Mouse (Mus musculus) kidney, postnatal 0 days (tissue): ENCODE data around the gene Slc34a1. TPM values are rescaled to one million over a fixed set of nuclear protein-coding genes. Genes with fewer than 3 reads are reported as not detected.

ENCODE experiments used
- ATAC-seq: fragments of 200-750 bp; cut with Nextera tagmentation; replicated peaks from 2 replicates; pipeline ENCODE4 v1.8.0; 2017; ENCODE audit warnings: low read depth, moderate number of reproducible peaks, moderate TSS enrichment, moderate library complexity; ENCODE audit not compliant: low FRiP score
- DNase-seq: peaks from one replicate; pipeline ENCODE4 v3.0.0-alpha.2; 2016; ENCODE audit warnings: low spot score
- H3K27ac ChIP-seq: fragments of 300-500 bp; sonication (generic); 2 replicates; pipeline ENCODE4 v1.5.1; 2014; ENCODE audit warnings: mild to moderate bottlenecking
- H3K27me3 ChIP-seq: fragments of 300-500 bp; sonication (generic); 2 replicates; pipeline ENCODE4 v1.6.1; 2014; ENCODE audit warnings: low read length, mixed read lengths; ENCODE audit not compliant: insufficient read depth
- H3K36me3 ChIP-seq: fragments of 300-500 bp; sonication (generic); 2 replicates; pipeline ENCODE4 v1.6.1; 2014; ENCODE audit warnings: low read length, mixed read lengths; ENCODE audit not compliant: insufficient read depth
- H3K4me1 ChIP-seq: fragments of 300-500 bp; sonication (generic); replicated peaks from 2 replicates; pipeline ENCODE4 v1.6.1; 2014; ENCODE audit warnings: antibody characterized with exemption, low read length, mixed read lengths; ENCODE audit not compliant: insufficient read depth
- H3K4me2 ChIP-seq: fragments of 300-500 bp; sonication (generic); 2 replicates; pipeline ENCODE4 v1.6.1; 2014; ENCODE audit warnings: mild to moderate bottlenecking, low read length, moderate library complexity, mixed read lengths
- H3K4me3 ChIP-seq: fragments of 300-500 bp; sonication (generic); replicated peaks from 2 replicates; pipeline ENCODE4 v1.5.1; 2014; ENCODE audit warnings: low read depth, low read length
- H3K9ac ChIP-seq: fragments of 300-500 bp; sonication (generic); 2 replicates; pipeline ENCODE4 v1.6.1; 2014; ENCODE audit warnings: low read depth, low read length
- H3K9me3 ChIP-seq: fragments of 300-500 bp; sonication (generic); replicated peaks from 2 replicates; pipeline ENCODE4 v1.6.1; 2016; ENCODE audit warnings: low read length, inconsistent platforms, mixed read lengths
- CTCF ChIP-seq: IDR thresholded peaks from 2 replicates; pipeline ENCODE4 v1.5.1; 2016; ENCODE audit warnings: antibody characterized with exemption, low read depth, mild to moderate bottlenecking, moderate library complexity
- WGBS: fragments of 180-500 bp; shearing (Covaris S2); extraction: QIAGEN DNeasy Blood & Tissue Kit; methylation state at CpG from one replicate; pipeline ENCODE4 v1.1.7; 2014; 5-methylcytosine and 5-hydroxymethylcytosine counted together
- polyA plus RNA-seq: library from polyadenylated mRNA; unstranded; fragments of >200 nt; fragmentation: Nextera tagmentation; extraction: Ambion mirVana; gene quantifications from 2 replicates; pipeline ENCODE4 v1.2.1, GENCODE M21; 2015

Slc34a1 gene
- polyA plus RNA-seq, result 344 and 465 TPM in 2 replicates

- H3K4me3 ChIP-seq, result no peak within 1 kb of the TSS
- H3K4me1 ChIP-seq, result no peaks in the 10 kb centered on the region
- WGBS, result 74% methylated on average over 1 of the region's 1 CpGs
- H3K27ac ChIP-seq, result 0 out of 2 replicates have a peak within 1 kb of the TSS, but pooled peaks have one; percentile 19
- ATAC-seq, result no peak
- no peak within 1 kb of the TSS for H3K4me2 ChIP-seq
- no peak for DNase-seq
- H3K27me3 ChIP-seq, result no peaks in the 10 kb centered on the region
- H3K9ac ChIP-seq, result no peak within 1 kb of the TSS
- H3K36me3 ChIP-seq, result no peaks in the 10 kb centered on the region
- no peaks in the 10 kb centered on the region for H3K9me3 ChIP-seq
- no peak for TF ChIP-seq CTCF
These were observed at the start of gene Slc34a1 for GRCm38 (mm10) chr13:55398088-55398487. Slc34a1 (plus strand) TSS chr13:55398187.

GRCm38 (mm10) chr13:55361145-55361544, 36.8 kb upstream of the Slc34a1 start:
- Histone ChIP-seq H3K4me3 (peak overlapping the region; percentile 95), H3K36me3 (peaks cover 23% of the 10 kb centered on the region; the same call in 1 of the 2 replicates), H3K9me3 (no peaks in the 10 kb centered on the region), H3K27me3 (no peaks in the 10 kb centered on the region), H3K4me1 (peaks cover 10% of the 10 kb centered on the region; the same call in 1 of the 2 replicates), H3K9ac (no peak overlapping the region), H3K4me2 (peak overlapping the region; percentile 90), H3K27ac (no peak overlapping the region)
- DNase-seq (no peak), ATAC-seq (no peak)
- no peak for TF ChIP-seq CTCF

- peaks cover 10% of the 10 kb centered on the region; the same call in 1 of the 2 replicates for H3K4me1 ChIP-seq
- TF ChIP-seq CTCF, result no peak
- H3K9ac ChIP-seq, result peak overlapping the region; percentile 96
- peak overlapping the region; percentile 95 for H3K4me3 ChIP-seq
- DNase-seq (peak; percentile 15), ATAC-seq (peak; percentile 22; the same call in 1 of the 2 replicates)
- H3K4me2 ChIP-seq, result peak overlapping the region; percentile 90
- WGBS, result under 1% methylated on average over 32 of the region's 32 CpGs
- no peaks in the 10 kb centered on the region for H3K9me3 ChIP-seq
- H3K27me3 ChIP-seq, result no peaks in the 10 kb centered on the region
- H3K36me3 ChIP-seq, result peaks cover 21% of the 10 kb centered on the region; the same call in 1 of the 2 replicates
- H3K27ac ChIP-seq, result peak overlapping the region; percentile 96
These were observed 36.0 kb upstream of the Slc34a1 start for GRCm38 (mm10) chr13:55361974-55362452.

GRCm38 (mm10) chr13:55362453-55363060, 35.4 kb upstream of the Slc34a1 start, which contains the start of gene Lman2:
Lman2 (minus strand) TSS chr13:55362783.
- Histone ChIP-seq H3K4me2 (peak within 1 kb of the TSS; percentile 90), H3K4me1 (peaks cover 10% of the 10 kb centered on the region; the same call in 1 of the 2 replicates), H3K9ac (peak within 1 kb of the TSS; percentile 96), H3K27me3 (no peaks in the 10 kb centered on the region), H3K36me3 (peaks cover 19% of the 10 kb centered on the region; the same call in 1 of the 2 replicates), H3K9me3 (no peaks in the 10 kb centered on the region), H3K27ac (peak within 1 kb of the TSS; percentile 96), H3K4me3 (peak within 1 kb of the TSS; percentile 95)
- ATAC-seq (peak; percentile 98), DNase-seq (peak; percentile 100)
- WGBS, result under 1% methylated on average over 35 of the region's 35 CpGs
- 0 out of 2 replicates have a peak, but pooled peaks have one; percentile 1 for TF ChIP-seq CTCF

- Histone ChIP-seq H3K4me2 (no peak overlapping the region), H3K27me3 (no peaks in the 10 kb centered on the region), H3K36me3 (no peaks in the 10 kb centered on the region), H3K4me1 (no peaks in the 10 kb centered on the region), H3K9me3 (no peaks in the 10 kb centered on the region), H3K9ac (no peak overlapping the region), H3K4me3 (no peak overlapping the region), H3K27ac (no peak overlapping the region)
- TF ChIP-seq CTCF, result peak; percentile 32; the same call in 1 of the 2 replicates
- ATAC-seq (no peak), DNase-seq (no peak)
- 76% methylated on average over 7 of the region's 7 CpGs for WGBS
These were observed 29.6 kb upstream of the Slc34a1 start for GRCm38 (mm10) chr13:55368401-55368800.

GRCm38 (mm10) chr13:55369531-55370114, 28.4 kb upstream of the Slc34a1 start, which contains the start of gene Rgs14:
Rgs14 (plus strand) TSS chr13:55369732.
- Histone ChIP-seq H3K36me3 (no peaks in the 10 kb centered on the region), H3K9ac (no peak within 1 kb of the TSS), H3K9me3 (no peaks in the 10 kb centered on the region), H3K27ac (no peak within 1 kb of the TSS), H3K27me3 (no peaks in the 10 kb centered on the region), H3K4me1 (no peaks in the 10 kb centered on the region), H3K4me2 (peak within 1 kb of the TSS; percentile 32; the same call in 1 of the 2 replicates), H3K4me3 (no peak within 1 kb of the TSS)
- no peak for ATAC-seq
- no peak for TF ChIP-seq CTCF
- peak; percentile 10 for DNase-seq
- WGBS, result 50% methylated on average over 13 of the region's 13 CpGs
